Mouse (Mus musculus): ENCODE results near the gene Fras1. TPM values are rescaled to one million over a fixed set of nuclear protein-coding genes. Genes with fewer than 3 reads are reported as not detected.

The Fras1 gene
- polyA plus RNA-seq (2017; shearing (Covaris generic)) = under 1 TPM; 0.11 to 0.86 TPM

GRCm38 (mm10) chr5:96373567-96373985 is at the start of gene Fras1:
Gene Fras1, plus strand, starts transcription at chr5:96373955.

GRCm38 (mm10) chr5:96792936-96793718 is 419.4 kb downstream of the Fras1 start, which contains the start of gene Anxa3:
Gene Anxa3, plus strand, starts transcription at chr5:96793339.

Other genes starting within 250 kb of the Fras1 start
- gene Cnot6l, start 209.8 kb upstream of the Fras1 start, polyA plus RNA-seq (2017; shearing (Covaris generic)) = 100 to 1,000 TPM in 1 of 2 experiments, 10 to 100 TPM in 1; 60.3 to 119 TPM
- 10 to 100 TPM; 19.6 to 28.2 TPM for gene Mrpl1, start 164.5 kb upstream of the Fras1 start, polyA plus RNA-seq (2017; shearing (Covaris generic))